Mouse (Mus musculus) kidney, postnatal 0 days (tissue): Measurements from ENCODE around the gene Fam131a. TPM values are rescaled to one million over a fixed set of nuclear protein-coding genes. Genes with fewer than 3 reads are reported as not detected.
"Not testable (repeated sequence)": the region's sequence is repeated elsewhere in the genome, so short reads cannot be mapped to it uniquely, and the experiment has no call there.

Experiments
- ATAC-seq: fragments of 200-750 bp; cut with Nextera tagmentation; replicated peaks from 2 replicates; pipeline ENCODE4 v1.8.0; 2017; ENCODE audit warnings: low read depth, moderate number of reproducible peaks, moderate TSS enrichment, moderate library complexity; ENCODE audit not compliant: low FRiP score
- DNase-seq: peaks from one replicate; pipeline ENCODE4 v3.0.0-alpha.2; 2016; ENCODE audit warnings: low spot score
- H3K27ac ChIP-seq: fragments of 300-500 bp; sonication (generic); 2 replicates; pipeline ENCODE4 v1.5.1; 2014; ENCODE audit warnings: mild to moderate bottlenecking
- H3K27me3 ChIP-seq: fragments of 300-500 bp; sonication (generic); 2 replicates; pipeline ENCODE4 v1.6.1; 2014; ENCODE audit warnings: low read length, mixed read lengths; ENCODE audit not compliant: insufficient read depth
- H3K36me3 ChIP-seq: fragments of 300-500 bp; sonication (generic); 2 replicates; pipeline ENCODE4 v1.6.1; 2014; ENCODE audit warnings: low read length, mixed read lengths; ENCODE audit not compliant: insufficient read depth
- H3K4me1 ChIP-seq: fragments of 300-500 bp; sonication (generic); replicated peaks from 2 replicates; pipeline ENCODE4 v1.6.1; 2014; ENCODE audit warnings: antibody characterized with exemption, low read length, mixed read lengths; ENCODE audit not compliant: insufficient read depth
- H3K4me2 ChIP-seq: fragments of 300-500 bp; sonication (generic); 2 replicates; pipeline ENCODE4 v1.6.1; 2014; ENCODE audit warnings: mild to moderate bottlenecking, low read length, moderate library complexity, mixed read lengths
- H3K4me3 ChIP-seq: fragments of 300-500 bp; sonication (generic); replicated peaks from 2 replicates; pipeline ENCODE4 v1.5.1; 2014; ENCODE audit warnings: low read depth, low read length
- H3K9ac ChIP-seq: fragments of 300-500 bp; sonication (generic); 2 replicates; pipeline ENCODE4 v1.6.1; 2014; ENCODE audit warnings: low read depth, low read length
- H3K9me3 ChIP-seq: fragments of 300-500 bp; sonication (generic); replicated peaks from 2 replicates; pipeline ENCODE4 v1.6.1; 2016; ENCODE audit warnings: low read length, inconsistent platforms, mixed read lengths
- CTCF ChIP-seq: IDR thresholded peaks from 2 replicates; pipeline ENCODE4 v1.5.1; 2016; ENCODE audit warnings: antibody characterized with exemption, low read depth, mild to moderate bottlenecking, moderate library complexity
- WGBS: fragments of 180-500 bp; shearing (Covaris S2); extraction: QIAGEN DNeasy Blood & Tissue Kit; methylation state at CpG from one replicate; pipeline ENCODE4 v1.1.7; 2014; 5-methylcytosine and 5-hydroxymethylcytosine counted together
- polyA plus RNA-seq: library from polyadenylated mRNA; unstranded; fragments of >200 nt; fragmentation: Nextera tagmentation; extraction: Ambion mirVana; gene quantifications from 2 replicates; pipeline ENCODE4 v1.2.1, GENCODE M21; 2015

Gene Fam131a
- polyA plus RNA-seq: 6.4 and 6.9 TPM in 2 replicates

DNA sequence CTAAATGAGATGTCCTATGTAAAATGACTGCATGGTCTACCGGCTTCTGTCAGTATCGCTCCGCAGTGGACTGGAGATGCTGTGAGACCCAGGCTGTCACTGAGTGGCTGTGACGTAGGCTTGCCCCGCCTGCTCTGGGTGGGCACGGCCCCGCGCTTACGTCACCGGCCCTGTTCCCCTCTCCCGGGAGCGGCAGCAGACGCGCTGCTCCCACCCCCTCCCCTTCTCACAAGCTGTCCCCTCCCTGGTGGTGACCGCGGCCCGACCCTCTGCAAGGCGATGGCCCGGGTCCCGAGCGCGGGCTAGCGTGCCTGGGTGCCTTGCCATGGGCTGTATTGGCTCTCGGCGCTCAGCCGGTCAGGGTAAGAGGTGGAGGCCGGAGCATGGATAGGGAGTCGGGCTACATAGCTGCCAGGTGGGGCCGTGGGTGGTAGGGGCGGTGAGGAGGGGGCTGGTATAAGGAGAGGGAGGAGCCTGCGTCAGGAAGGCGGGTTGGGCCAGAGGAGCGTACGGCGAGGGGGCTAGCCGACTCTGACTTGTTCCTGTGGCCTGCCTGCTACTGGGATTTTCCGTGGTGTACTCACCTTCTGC is at the start of gene Fam131a:
TSS of gene Fam131a (plus strand) at position 131 of the 591 bp plus-strand sequence.
- TF ChIP-seq CTCF: peak; percentile 14; the same call in 1 of the 2 replicates
- Histone ChIP-seq H3K4me3 (peak within 1 kb of the TSS; percentile 70), H3K4me1 (0 out of 2 replicates have a peak, but pooled peaks cover 7% of the 10 kb centered on the region), H3K4me2 (peak within 1 kb of the TSS; percentile 96), H3K27me3 (no peaks in the 10 kb centered on the region), H3K27ac (peak within 1 kb of the TSS; percentile 76), H3K36me3 (peaks cover 33% of the 10 kb centered on the region), H3K9me3 (no peaks in the 10 kb centered on the region), H3K9ac (peak within 1 kb of the TSS; percentile 76)
- peak; percentile 94 for DNase-seq
- WGBS: under 1% methylated on average over 37 of the region's 37 CpGs
- peak; percentile 90 for ATAC-seq

DNA sequence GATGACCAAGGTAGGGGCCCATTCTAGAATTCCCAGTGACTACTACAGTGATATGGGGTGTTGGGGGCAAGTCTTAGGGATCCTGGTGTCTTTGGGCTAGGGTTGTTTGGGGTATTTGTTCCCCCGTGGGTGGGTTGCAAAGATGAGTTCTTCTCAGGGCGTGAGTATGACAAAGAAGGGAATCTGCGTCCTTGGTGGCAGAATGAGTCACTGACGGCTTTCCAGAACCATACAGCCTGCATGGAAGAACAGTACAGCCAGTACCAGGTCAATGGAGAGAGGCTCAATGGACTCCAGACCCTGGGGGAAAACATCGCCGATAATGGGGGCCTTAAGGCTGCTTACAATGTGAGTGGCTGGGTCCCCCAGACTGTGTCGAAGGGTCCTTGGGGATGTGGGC is 49.1 kb upstream of the Fam131a start:
- Histone ChIP-seq H3K36me3 (no peaks in the 10 kb centered on the region), H3K9me3 (no peaks in the 10 kb centered on the region), H3K4me1 (no peaks in the 10 kb centered on the region), H3K4me3 (no peak overlapping the region), H3K9ac (no peak overlapping the region), H3K4me2 (no peak overlapping the region), H3K27ac (no peak overlapping the region), H3K27me3 (no peaks in the 10 kb centered on the region)
- ATAC-seq (no peak), DNase-seq (no peak)
- 87% methylated on average over 7 of the region's 7 CpGs for WGBS
- no peak for TF ChIP-seq CTCF

DNA sequence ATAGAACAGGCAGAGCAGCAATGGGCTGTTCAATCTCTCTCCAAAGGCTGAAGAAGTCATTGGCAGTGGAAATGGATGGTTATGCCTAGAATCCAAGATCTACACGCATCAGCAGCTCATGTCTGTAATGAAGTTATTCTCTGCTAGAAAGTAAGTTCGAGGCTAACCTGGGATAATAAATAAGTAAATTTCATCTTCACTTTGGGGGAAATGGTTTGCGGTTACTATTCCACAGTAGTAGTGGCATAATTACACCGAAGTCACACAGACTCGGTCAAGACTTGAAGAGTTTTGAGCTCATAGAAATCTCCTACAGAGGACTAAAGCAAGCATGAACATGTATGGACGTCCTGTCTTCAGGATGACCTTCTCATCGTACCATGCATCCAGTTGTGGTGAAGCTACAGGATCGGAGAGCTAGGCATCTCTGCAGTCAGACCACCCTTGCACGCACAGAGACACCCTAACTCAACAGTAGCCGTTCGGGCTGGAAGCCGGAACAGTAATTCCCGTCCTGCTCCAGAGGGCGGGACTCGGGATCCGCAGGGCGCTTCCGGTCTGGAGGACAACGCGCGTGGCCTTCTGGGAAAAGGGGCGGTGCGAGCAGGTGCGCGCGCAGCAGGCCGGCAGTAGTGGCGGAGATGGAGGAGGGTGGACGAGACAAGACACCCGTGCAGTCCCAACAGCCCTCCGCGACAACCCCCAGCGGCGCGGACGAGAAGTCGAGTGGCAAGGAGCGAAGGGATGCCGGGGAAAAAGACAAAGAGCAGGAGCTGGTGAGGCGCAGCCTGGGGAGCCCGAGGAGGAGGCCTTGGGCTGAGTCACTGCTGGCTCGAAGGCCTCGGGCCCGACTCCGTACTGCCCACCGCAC is 41.7 kb upstream of the Fam131a start, which contains the start of gene Psmd2:
TSS of gene Psmd2 (plus strand) at position 577 of the 871 bp plus-strand sequence.
- ATAC-seq (peak; percentile 94), DNase-seq (peak; percentile 97)
- Histone ChIP-seq H3K27me3 (no peaks in the 10 kb centered on the region), H3K4me3 (peak within 1 kb of the TSS; percentile 84), H3K36me3 (peaks cover 18% of the 10 kb centered on the region), H3K4me2 (peak within 1 kb of the TSS; percentile 64), H3K27ac (peak within 1 kb of the TSS; percentile 75; the same call in 1 of the 2 replicates), H3K4me1 (no peaks in the 10 kb centered on the region), H3K9ac (peak within 1 kb of the TSS; percentile 87), H3K9me3 (no peaks in the 10 kb centered on the region)
- 0 out of 2 replicates have a peak, but pooled peaks have one; percentile 25 for TF ChIP-seq CTCF
- 2% methylated on average over 46 of the region's 46 CpGs for WGBS

DNA sequence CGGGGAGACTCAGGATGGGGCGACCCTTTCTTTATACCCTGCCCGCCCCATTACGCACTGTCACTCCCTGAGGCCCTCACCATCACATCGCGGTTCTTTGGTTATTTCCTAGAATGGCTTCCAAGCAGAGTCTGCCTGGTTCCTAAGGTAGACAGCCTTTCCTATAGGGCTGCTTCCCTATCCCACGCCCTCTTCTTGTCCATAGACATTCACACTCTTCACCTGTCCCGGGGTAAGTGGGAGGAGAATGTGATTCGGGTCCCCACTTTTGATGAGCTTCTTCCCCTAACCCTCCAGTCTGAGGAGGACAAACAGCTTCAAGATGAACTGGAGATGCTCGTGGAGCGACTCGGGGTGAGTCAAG is 41.1 kb upstream of the Fam131a start:
- peak overlapping the region; percentile 87 for H3K9ac ChIP-seq
- no peak overlapping the region for H3K27ac ChIP-seq
- no peak for TF ChIP-seq CTCF
- H3K4me3 ChIP-seq: peak overlapping the region; percentile 84
- ATAC-seq (no peak), DNase-seq (no peak)
- H3K27me3 ChIP-seq: no peaks in the 10 kb centered on the region
- H3K4me2 ChIP-seq: peak overlapping the region; percentile 64
- H3K9me3 ChIP-seq: no peaks in the 10 kb centered on the region
- peaks cover 24% of the 10 kb centered on the region for H3K36me3 ChIP-seq
- 7% methylated on average over 12 of the region's 12 CpGs for WGBS
- no peaks in the 10 kb centered on the region for H3K4me1 ChIP-seq

DNA sequence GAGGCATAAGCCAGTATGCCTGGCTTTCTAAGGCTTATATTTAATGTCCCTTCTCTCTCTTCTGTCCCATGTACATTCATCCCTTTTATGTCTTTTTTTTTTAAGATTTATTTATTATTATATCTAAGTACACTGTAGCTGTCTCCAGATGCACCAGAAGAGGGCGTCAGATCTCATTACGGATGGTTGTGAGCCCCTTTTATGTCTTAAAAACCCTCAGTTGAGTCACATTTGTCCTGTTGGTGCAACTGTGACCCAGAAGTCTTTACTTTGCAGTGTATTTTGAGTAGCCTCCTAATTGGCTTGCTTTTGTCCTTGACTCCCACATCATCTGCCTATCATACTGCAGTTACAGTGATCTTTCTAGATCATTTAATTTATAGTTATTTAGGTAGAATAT is 39.7 kb upstream of the Fam131a start:
- Histone ChIP-seq H3K36me3 (peaks cover 37% of the 10 kb centered on the region), H3K4me2 (no peak overlapping the region; the same call in 1 of the 2 replicates), H3K27ac (no peak overlapping the region), H3K4me1 (no peaks in the 10 kb centered on the region), H3K9me3 (no peaks in the 10 kb centered on the region), H3K9ac (no peak overlapping the region), H3K4me3 (no peak overlapping the region), H3K27me3 (no peaks in the 10 kb centered on the region)
- 0 out of 2 replicates have a peak, but pooled peaks have one; percentile 12 for TF ChIP-seq CTCF
- ATAC-seq (no peak), DNase-seq (no peak)
- WGBS: 60% methylated on average over 2 of the region's 2 CpGs

DNA sequence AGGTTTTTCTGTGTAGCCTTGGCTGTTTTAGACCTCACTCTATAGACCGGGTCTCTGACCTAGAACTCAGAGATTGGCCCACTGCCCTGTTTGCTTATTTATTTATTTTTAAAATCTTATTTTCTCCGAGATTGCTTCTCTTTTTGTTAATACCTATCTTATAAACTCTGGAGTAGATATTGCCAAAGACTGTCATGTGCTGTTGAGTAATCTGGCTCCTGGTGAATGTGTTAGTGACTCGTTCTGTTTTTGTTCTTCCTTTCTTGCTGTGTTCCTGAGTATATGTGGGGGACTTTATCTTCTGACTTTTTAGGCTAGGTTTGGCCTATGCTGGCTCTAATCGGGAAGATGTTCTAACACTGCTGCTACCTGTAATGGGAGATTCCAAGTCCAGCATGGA is 35.4 kb upstream of the Fam131a start:
- Histone ChIP-seq H3K9me3 (no peaks in the 10 kb centered on the region), H3K36me3 (peaks cover 72% of the 10 kb centered on the region), H3K4me3 (no peak overlapping the region), H3K4me1 (no peaks in the 10 kb centered on the region), H3K27ac (no peak overlapping the region), H3K4me2 (no peak overlapping the region), H3K27me3 (no peaks in the 10 kb centered on the region), H3K9ac (no peak overlapping the region)
- TF ChIP-seq CTCF: no peak
- ATAC-seq (no peak), DNase-seq (no peak)
- 89% methylated on average over 4 of the region's 4 CpGs for WGBS

DNA sequence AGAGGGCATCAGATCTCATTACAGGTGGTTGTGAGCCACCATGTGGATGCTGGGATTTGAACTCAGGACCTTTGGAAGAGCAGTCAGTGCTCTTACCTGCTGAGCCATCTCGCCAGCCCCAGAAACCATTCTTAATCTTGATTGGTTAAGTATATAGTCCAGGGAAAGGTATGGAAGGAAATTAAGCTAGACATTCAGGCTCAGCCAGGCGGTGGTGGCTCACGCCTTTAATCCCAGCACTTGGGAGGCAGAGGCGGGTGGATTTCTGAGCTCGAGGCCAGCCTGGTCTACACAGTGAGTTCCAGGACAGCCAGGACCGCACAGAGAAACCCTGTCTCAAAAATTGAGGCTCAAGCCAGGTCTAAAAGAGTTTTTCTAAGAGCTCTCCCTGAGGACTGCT is 25.0 kb upstream of the Fam131a start, which contains the start of gene Eif4g1:
TSS of gene Eif4g1 (plus strand) at position 301 of the 400 bp plus-strand sequence.
- H3K9me3 ChIP-seq, H3K27ac ChIP-seq, H3K27me3 ChIP-seq, ATAC-seq, H3K4me2 ChIP-seq, DNase-seq, H3K4me1 ChIP-seq, H3K9ac ChIP-seq, H3K36me3 ChIP-seq, H3K4me3 ChIP-seq: not testable (repeated sequence)
- WGBS: 95% methylated on average over 3 of the region's 6 CpGs
